Mouse (Mus musculus) gastrocnemius, adult 2 months (tissue): Measurements from ENCODE around the gene Capns1. TPM values are rescaled to one million over a fixed set of nuclear protein-coding genes. Genes with fewer than 3 reads are reported as not detected.
"Not testable (repeated sequence)": the region's sequence is repeated elsewhere in the genome, so short reads cannot be mapped to it uniquely, and the experiment has no call there.

Experiments used
- DNase-seq: peaks from one replicate; pipeline ENCODE4 v3.0.0; 2022
- H3K27ac ChIP-seq: fragments of 200-600 bp; 2 replicates; pipeline ENCODE4 v1.8.1; 2022; ENCODE audit warnings: mild to moderate bottlenecking
- H3K4me3 ChIP-seq: fragments of 200-600 bp; 2 replicates; pipeline ENCODE4 v1.8.1; 2022; ENCODE audit warnings: mild to moderate bottlenecking, moderate library complexity
- CTCF ChIP-seq: fragments of 200-600 bp; IDR thresholded peaks from 2 replicates; pipeline ENCODE4 v1.8.1; 2022; ENCODE audit warnings: antibody characterized with exemption, mild to moderate bottlenecking, moderate library complexity
- intact Hi-C: fragments of 180-260 bp; cut with DNase I; formaldehyde crosslinking; loops from one replicate; pipeline ENCODE4 v1.15.1; 2025
- total RNA-seq, 2 experiments: library from RNA; stranded (reverse); gene quantifications; 2 replicates each; pipeline ENCODE4 v1.2.3; 2021

Gene Capns1
- total RNA-seq, 2 experiments from 2014 or later = 178 to 186 TPM

DNA sequence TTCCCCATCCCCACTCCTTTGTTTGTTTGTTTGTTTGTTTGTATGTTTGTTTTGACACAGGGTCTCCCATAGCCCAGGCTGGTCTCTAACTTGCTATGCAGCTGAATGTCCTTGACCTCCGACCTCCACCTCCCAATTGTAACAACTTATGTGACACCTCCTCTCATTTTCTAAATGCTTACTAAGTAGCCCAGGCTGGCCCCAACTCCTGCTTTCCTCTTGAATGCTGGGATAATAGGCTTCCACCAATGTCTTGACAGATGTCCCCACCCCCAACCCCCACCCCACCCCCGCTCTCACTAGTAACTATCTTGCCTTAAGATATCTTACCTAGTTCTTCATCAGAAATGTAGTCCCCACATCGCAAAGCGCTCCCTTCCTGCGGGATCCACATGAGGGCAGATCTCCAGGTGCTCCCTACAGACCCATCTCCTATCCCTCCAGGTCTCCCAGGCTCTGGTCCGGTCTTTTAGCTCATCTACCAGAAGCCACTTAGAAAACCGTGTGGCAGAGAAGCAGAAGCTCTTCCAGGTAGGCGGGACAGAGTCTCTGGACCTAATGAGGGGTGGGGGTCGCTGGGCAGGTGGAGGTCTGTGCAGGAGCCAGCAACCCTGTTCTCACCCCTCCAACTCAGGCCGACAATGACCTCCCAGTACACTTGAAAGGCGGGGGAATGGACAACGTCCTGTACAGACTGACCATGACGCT is 13.8 kb downstream of the Capns1 start:
- Histone ChIP-seq H3K4me3 (peak overlapping the region; percentile 81), H3K27ac (peak overlapping the region; percentile 94)
- intact Hi-C loops = loop anchor here (2.0 to 5.0 kb wide), 2 partner anchors 14 to 33 kb away; partner anchors contain the start of gene Capns1
- DNase-seq = no peak
- TF ChIP-seq CTCF = no peak

DNA sequence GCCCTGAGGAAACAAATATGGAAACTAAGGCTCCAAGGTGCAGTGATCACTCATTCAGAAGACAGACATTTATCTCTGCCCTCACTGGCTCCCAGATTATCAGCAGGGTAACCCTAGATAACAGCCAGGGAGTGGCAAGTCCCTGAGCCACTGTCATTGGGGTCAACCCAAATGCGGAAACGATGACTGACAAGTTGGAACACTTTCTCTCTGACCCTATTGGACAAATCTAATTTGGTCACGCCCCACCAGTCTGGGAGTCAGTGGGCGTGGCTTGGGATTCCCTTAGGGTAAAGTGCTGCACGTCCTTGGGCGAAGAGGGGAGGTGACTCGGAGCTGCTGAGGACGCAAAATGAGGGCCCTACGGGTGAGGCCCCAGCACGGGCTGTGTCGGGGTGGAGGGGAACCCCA is 14.7 kb downstream of the Capns1 start, which contains the start of gene Cox7a1:
Cox7a1 (plus strand) TSS at position 266 of the 411 bp plus-strand sequence.
- intact Hi-C loops = loop anchor here (2.0 to 5.0 kb wide), 2 partner anchors 15 to 33 kb away; partner anchors contain the start of gene Capns1

DNA sequence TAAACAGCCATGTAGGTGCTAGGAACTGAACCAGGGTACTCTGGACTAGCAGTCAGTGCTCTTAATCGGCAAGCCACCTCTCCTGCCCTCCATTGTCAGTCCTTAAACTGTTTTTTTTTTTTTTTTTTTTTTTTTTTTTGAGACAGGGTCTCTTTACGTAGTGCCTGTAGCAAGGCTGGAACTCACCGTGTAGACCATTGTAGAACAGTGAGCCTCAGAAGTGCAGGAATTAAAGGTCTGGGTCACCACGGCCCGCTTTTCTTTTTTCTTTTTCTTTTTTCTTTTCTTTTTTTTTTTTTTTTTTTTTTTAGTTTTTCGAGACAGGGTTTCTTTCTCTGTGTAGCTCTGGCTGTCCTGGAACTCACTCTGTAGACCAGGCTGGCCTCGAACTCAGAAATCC is 15.4 kb downstream of the Capns1 start:
- intact Hi-C loops = loop anchor here (5.0 kb wide), 1 partner anchor 34 kb away; no protein-coding TSS in a partner anchor
- not testable (repeated sequence) for DNase-seq

More for the DNA sequence above, 14.7 kb downstream of the Capns1 start, which contains the start of gene Cox7a1:
- no peak for TF ChIP-seq CTCF
- peak within 1 kb of the TSS; percentile 81 for H3K4me3 ChIP-seq
- peak; percentile 94 for DNase-seq
- H3K27ac ChIP-seq = peak within 1 kb of the TSS; percentile 94

DNA sequence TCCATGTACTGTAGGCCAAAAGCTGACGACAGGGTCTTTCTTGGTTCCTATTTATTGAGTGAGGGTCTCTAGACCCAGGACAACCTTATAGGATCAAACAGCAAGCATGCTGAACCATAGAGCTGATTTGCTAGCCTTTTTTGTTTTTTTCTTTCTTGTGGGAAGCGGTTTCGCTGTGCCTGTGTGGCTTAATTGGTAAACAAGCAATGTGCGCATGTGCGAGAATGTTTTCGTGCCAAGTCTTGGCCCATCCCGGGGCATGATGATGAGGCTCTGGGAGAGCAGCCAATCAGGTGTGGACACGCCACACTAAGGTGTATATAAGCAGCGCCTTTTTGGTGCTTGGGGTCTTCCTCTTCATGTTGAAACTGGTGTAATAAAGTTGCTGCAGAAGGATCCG is 16.7 kb downstream of the Capns1 start:
- intact Hi-C loops = loop anchor here (1.0 to 5.0 kb wide), 2 partner anchors 23 to 35 kb away; no protein-coding TSS in a partner anchor
- DNase-seq, H3K4me3 ChIP-seq: not testable (repeated sequence)
- H3K27ac ChIP-seq = peak overlapping the region; percentile 72

More for the DNA sequence above, 15.4 kb downstream of the Capns1 start:
- H3K4me3 ChIP-seq = peak overlapping the region; percentile 81
- H3K27ac ChIP-seq = peak overlapping the region; percentile 94

DNA sequence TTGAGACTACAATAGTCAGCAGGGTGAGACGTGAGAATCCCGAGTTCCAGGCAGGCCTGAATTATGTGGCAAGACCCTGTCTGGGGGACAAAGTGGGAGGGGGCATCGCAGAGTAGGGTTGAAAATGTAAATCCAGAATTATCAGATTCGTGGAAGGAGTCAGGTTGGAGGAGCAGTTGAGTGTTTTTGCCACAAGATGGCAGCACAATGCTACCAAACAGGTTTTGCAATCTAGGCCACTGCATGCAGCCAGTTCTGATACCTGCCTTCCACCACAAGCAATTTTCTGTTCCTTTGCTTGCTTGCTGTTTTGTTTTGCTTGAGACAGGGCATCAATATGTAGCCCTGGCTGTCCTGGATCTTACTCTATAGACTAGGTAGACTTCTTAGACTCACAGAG is 17.3 kb downstream of the Capns1 start:
- intact Hi-C loops = loop anchor here (1.0 to 5.0 kb wide), 2 partner anchors 24 to 36 kb away; no protein-coding TSS in a partner anchor
- peak; percentile 85 for TF ChIP-seq CTCF
- no peak overlapping the region; the same call in 1 of the 2 replicates for H3K4me3 ChIP-seq
- H3K27ac ChIP-seq = peak overlapping the region; percentile 72
- peak; percentile 77 for DNase-seq

DNA sequence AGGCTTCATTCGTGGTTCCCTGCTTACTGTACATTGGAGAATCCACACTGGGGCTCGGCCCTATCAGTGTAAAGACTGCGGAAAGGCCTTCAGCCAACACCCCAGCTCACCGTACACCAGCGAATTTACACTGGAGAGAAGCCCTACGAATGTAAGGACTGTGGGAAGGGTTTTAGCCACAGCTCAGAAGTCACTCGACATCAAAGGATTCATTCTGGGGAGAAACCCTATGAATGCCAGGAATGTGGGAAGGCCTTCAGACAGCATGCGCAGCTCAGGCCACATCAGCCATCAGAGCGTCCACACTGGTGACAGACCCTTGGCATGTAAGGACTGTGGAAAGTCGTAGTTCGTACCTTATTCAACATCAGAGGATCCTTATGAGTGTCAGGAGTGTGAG is 20.4 kb downstream of the Capns1 start:
- no peak for DNase-seq
- intact Hi-C loops = no loop called here
- no peak overlapping the region for H3K4me3 ChIP-seq
- TF ChIP-seq CTCF = no peak
- no peak overlapping the region for H3K27ac ChIP-seq

DNA sequence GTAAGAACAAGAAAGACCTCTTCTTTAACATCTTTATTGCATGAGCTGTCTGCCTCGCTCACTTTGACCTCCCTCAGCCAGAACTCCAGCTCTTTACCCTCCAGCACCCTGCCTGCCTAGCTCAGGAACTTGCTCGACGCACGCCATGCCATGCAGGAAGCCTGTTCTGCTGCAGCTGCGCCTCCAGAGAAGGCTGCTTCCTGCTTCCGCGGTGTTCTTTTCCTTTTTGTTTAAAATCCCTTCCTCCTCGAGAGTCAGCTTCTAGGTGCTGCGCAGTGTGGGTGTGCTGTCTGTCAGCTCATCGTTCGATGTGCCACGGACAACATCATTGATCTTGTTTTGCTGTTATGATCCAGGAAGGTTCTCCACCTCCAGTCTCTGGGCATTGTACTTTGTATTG is 22.1 kb downstream of the Capns1 start:
- TF ChIP-seq CTCF = no peak
- intact Hi-C loops = no loop called here
- Histone ChIP-seq H3K4me3 (no peak overlapping the region), H3K27ac (no peak overlapping the region)
- DNase-seq = no peak

DNA sequence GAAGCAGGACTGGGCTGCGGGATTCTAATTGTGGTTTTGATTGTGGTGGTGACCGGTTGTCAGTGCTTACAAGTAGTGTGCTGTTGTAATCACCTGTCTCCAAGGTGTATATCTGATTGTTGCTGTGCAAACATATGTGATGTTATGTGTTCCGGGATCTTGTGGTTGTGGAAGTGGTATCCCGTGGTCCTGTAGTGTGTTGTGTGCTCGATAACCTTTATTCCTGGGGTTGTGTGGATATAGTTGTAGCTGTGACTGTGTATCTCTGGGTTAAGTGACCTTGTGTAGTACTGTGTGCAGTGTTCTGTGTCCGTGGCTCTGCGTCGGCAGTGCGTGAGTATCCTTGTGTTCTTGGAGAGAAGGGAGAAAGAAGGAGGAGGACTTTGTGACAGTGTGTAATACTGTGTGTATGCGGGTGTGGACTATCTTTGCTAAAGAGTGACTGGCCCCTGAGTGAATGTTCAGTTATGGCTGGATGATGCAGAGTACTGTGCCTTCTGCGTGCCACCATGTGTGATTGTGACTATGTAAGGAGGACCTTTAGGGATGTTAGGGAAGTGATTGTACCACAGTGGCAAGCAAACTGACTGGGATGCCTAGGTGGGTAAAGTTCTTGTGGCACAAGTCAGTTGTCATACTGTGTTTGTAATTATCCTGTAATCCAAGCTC is 28.2 kb downstream of the Capns1 start:
- Histone ChIP-seq H3K4me3 (peak overlapping the region; percentile 85), H3K27ac (peak overlapping the region; percentile 96)
- intact Hi-C loops = no loop called here
- DNase-seq = no peak
- no peak for TF ChIP-seq CTCF

DNA sequence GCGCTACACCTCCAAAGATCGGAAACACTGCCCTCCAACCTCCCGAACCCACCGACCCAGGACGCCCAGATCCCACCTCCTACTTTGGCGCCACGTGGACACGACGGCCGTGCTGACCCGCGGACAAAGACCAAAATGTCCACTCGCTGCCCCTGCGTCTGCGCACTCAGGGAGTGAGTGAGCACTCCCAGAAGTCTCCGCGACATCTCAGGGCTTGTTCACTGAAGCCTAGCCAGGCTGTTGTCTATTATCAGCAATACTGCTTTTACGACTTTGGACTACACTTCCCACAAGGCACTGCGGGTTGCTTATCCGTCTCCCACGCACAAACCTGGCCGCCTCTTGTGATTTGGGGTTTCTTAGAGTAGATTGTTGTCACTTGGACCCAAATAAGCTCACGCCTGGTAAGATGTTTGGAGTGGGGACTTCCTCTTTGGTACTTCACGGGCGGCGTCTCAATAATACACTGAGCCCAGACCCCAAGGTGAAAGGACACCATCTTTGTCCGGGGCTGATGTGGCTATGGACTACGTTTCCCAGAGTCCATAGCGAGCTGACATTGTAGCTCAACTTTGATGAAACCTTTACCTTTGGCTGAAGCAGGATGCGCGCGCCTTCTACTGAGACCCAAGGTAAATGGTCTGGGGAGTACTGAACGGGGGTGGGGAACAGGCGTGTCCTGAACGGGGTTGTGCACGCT is 28.9 kb downstream of the Capns1 start, which contains the start of gene Zfp146:
Zfp146 (minus strand) TSS at position 168 of the 700 bp plus-strand sequence.
- DNase-seq = peak; percentile 93
- intact Hi-C loops = loop anchor here (5.0 kb wide), 2 partner anchors 72 to 157 kb away; no protein-coding TSS in a partner anchor
- no peak for TF ChIP-seq CTCF
- Histone ChIP-seq H3K4me3 (peak within 1 kb of the TSS; percentile 85), H3K27ac (peak within 1 kb of the TSS; percentile 96)

DNA sequence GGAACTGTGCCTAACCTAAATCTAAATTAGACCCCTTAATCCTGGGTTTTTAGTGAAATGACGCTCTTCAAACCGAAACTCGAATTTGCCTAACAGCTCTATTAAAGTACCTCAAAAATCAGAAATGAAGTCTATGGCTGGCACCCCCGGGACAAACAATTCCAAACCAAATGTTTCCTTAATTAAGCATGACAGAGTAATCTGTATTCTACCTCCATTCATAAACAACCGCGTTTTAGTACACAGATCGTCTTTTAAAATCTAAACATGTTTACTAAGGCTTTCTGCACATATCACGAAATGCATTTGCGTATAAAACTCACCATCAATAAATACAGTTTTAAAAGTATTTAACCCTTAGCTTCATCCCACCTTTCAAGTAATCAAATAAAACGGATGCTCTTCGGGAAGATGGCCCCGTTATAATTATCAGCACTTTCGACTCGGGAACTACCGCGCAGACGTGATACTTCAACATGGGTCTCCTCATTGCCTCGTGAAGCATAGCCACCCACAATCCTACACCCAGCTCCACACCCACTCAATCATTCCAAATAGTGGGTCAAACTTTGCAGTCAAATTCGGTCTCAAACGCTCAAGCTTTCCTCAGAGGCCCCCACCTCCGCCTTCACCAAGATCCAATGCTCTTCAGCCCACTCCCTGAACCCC is 29.6 kb downstream of the Capns1 start:
- no peak for TF ChIP-seq CTCF
- no peak for DNase-seq
- Histone ChIP-seq H3K4me3 (peak overlapping the region; percentile 85), H3K27ac (peak overlapping the region; percentile 96)
- intact Hi-C loops = loop anchor here (5.0 kb wide), 2 partner anchors 72 to 157 kb away; no protein-coding TSS in a partner anchor

DNA sequence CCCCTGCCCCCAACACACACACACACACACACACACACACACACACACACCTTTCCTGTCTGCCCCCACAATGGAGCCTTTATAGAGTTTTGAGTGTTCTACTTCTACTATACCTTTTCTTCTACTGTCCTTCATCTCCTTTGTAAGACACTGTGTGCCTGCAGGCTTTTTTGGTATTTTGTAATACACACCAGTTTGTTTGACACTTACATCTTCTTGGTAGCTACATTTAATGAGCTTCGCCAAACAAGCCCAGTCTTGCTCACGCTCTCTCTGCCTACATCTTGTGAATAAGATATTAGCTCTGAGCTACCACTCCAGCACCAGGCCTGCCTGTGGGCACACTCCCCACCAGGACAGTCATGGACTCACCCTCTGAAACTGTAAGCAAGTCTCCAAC is 33.9 kb downstream of the Capns1 start:
- intact Hi-C loops = loop anchor here (5.0 kb wide), 2 partner anchors 67 to 152 kb away; no protein-coding TSS in a partner anchor
- no peak for TF ChIP-seq CTCF
- H3K27ac ChIP-seq = no peak overlapping the region
- no peak overlapping the region for H3K4me3 ChIP-seq
- no peak for DNase-seq

DNA sequence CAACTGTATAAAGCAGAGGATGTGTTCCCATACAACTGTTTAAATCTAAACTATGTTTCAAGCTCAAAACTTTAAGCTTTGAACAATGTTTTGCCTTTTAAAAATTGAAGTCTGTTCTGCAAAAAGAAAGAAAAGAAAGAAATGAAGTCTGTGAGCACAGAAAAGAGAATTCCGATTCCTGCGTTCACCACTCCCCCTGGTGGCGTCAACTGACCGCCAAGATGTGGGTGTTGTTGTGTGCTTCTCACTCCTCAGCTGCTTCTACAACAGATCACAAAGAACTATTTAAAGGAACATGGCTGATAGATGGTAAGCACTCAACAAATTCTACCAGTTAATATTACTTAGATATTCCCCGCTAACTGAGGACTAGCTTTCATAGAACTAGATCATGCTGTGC is 35.5 kb downstream of the Capns1 start:
- no peak for TF ChIP-seq CTCF
- intact Hi-C loops = no loop called here
- no peak for DNase-seq
- Histone ChIP-seq H3K4me3 (no peak overlapping the region), H3K27ac (no peak overlapping the region)
